Mouse (Mus musculus) liver, embryonic 11.5 days (tissue): ENCODE measurements at regions not wholly inside any gene's neighbourhood (a gene's known extent, or its start where the extent isn't known, plus 50 kb on each side); places are given as distances from the start of the nearest gene placed in this dataset.
"Not testable (repeated sequence)": the region's sequence is repeated elsewhere in the genome, so short reads cannot be mapped to it uniquely, and the experiment has no call there.

ENCODE experiments used
- ATAC-seq: fragments of 200-750 bp; cut with Nextera tagmentation; replicated peaks from 2 replicates; pipeline ENCODE4 v1.8.0; 2017; ENCODE audit warnings: moderate number of reproducible peaks, mild to moderate bottlenecking, moderate TSS enrichment, moderate library complexity; ENCODE audit not compliant: low FRiP score
- DNase-seq: peaks from one replicate; pipeline ENCODE4 v3.0.0-alpha.2; 2017; ENCODE audit warnings: low spot score
- H3K27ac ChIP-seq: fragments of 300-500 bp; sonication (generic); 2 replicates; pipeline ENCODE4 v1.5.1; 2014; ENCODE audit warnings: mild to moderate bottlenecking, low read depth, low read length, control low read depth
- H3K27me3 ChIP-seq: fragments of 300-500 bp; sonication (generic); replicated peaks from 2 replicates; pipeline ENCODE4 v1.6.1; 2014; ENCODE audit warnings: low read length, mixed read lengths; ENCODE audit not compliant: control insufficient read depth, insufficient read depth
- H3K36me3 ChIP-seq: fragments of 300-500 bp; sonication (generic); 2 replicates; pipeline ENCODE4 v1.6.1; 2014; ENCODE audit warnings: mild to moderate bottlenecking, low read length, moderate library complexity, mixed read lengths; ENCODE audit not compliant: control insufficient read depth, insufficient read depth
- H3K4me1 ChIP-seq: fragments of 300-500 bp; sonication (generic); replicated peaks from 2 replicates; pipeline ENCODE4 v1.6.1; 2014; ENCODE audit warnings: low read length, mixed read lengths; ENCODE audit not compliant: control insufficient read depth, insufficient read depth
- H3K4me2 ChIP-seq: fragments of 300-500 bp; sonication (generic); 2 replicates; pipeline ENCODE4 v1.6.1; 2014; ENCODE audit warnings: mild to moderate bottlenecking, control low read depth, moderate library complexity
- H3K4me3 ChIP-seq: fragments of 300-500 bp; sonication (generic); 2 replicates; pipeline ENCODE4 v1.5.1; 2014; ENCODE audit warnings: low read depth, low read length, control low read depth
- H3K9ac ChIP-seq: fragments of 300-500 bp; sonication (generic); 2 replicates; pipeline ENCODE4 v1.6.1; 2014; ENCODE audit warnings: low read depth, low read length, control low read depth
- H3K9me3 ChIP-seq: fragments of 300-500 bp; sonication (generic); 2 replicates; pipeline ENCODE4 v1.6.1; 2016; ENCODE audit warnings: low read length, inconsistent platforms, mixed read lengths; ENCODE audit not compliant: control insufficient read depth
- WGBS: fragments of 180-500 bp; shearing (Covaris S2); extraction: QIAGEN DNeasy Blood & Tissue Kit; methylation state at CpG from one replicate; pipeline ENCODE4 v1.1.7; 2014; 5-methylcytosine and 5-hydroxymethylcytosine counted together

- not testable (repeated sequence) for H3K27ac ChIP-seq, H3K9me3 ChIP-seq, DNase-seq, H3K4me3 ChIP-seq, H3K4me1 ChIP-seq, H3K9ac ChIP-seq, H3K36me3 ChIP-seq, ATAC-seq, H3K27me3 ChIP-seq, H3K4me2 ChIP-seq
- WGBS, result 69% methylated on average over 5 of the region's 5 CpGs
These were observed 120.6 kb upstream of the Kctd3 start for GRCm38 (mm10) chr1:189128246-189128645.

DNA sequence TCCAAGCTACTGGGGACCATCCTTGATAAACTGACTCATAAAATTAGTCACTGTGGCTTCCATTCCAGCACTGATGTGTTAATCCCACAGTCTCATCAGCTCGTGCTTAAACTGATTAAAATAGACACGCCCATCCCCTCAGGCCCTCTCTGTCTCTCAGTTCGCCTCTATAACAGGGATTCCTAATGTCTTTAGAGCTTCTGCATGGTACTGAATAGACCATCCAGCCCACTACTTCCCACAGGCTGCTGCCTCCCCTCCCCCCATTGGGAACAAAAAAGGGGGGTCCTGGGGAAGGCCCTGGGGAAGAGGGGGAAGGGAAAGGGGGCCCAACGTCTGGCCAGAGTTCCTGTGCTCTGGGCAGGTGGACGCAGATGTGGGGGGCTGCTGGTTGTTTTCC is 119.7 kb upstream of the Kctd3 start:
- ATAC-seq (no peak), DNase-seq (no peak)
- Histone ChIP-seq H3K4me3 (no peak overlapping the region), H3K9me3 (no peaks in the 10 kb centered on the region), H3K36me3 (no peaks in the 10 kb centered on the region), H3K4me2 (no peak overlapping the region), H3K4me1 (no peaks in the 10 kb centered on the region), H3K27me3 (no peaks in the 10 kb centered on the region), H3K27ac (no peak overlapping the region), H3K9ac (no peak overlapping the region)
- 59% methylated on average over 5 of the region's 5 CpGs for WGBS

DNA sequence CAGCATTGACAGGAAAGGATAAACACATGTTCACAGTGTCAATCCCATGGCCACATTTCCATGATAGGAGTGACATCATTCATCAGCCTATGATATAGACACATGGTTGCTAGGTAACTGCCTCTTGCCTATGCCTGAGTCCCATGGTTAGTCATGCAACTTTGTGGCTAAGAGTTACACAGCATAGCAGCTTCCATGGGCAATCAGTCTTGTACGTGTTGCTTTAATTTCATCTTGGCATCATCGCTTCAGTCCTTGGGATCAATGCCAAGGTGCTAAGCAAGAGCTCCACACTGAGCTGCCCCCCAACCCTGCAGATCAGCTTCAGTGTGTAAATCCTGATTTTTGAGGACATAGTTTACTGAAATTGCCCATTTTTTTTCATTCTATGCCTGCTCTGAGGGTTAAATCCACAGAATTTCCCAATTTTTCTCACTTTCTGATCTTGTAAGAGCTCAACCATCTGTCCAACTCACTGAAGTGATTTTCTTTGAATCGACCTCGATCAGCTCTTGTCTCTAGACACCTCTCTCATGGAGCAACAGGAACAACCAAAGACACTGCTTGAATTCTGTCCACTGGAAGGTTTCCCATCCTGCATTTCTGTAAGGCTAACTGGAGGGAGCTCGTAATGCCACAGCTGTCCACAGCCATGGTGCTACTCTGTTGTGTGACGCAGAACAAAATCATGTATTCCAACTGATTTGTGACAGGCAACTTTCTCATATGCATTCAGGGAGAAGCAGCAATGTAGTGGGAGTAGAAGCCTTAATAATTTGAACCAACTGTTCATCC is 112.5 kb upstream of the Kctd3 start:
- Histone ChIP-seq H3K27me3 (no peaks in the 10 kb centered on the region), H3K4me2 (no peak overlapping the region), H3K4me1 (no peaks in the 10 kb centered on the region), H3K9me3 (no peaks in the 10 kb centered on the region), H3K27ac (no peak overlapping the region), H3K9ac (no peak overlapping the region), H3K36me3 (no peaks in the 10 kb centered on the region), H3K4me3 (no peak overlapping the region)
- 90% methylated on average over 6 of the region's 6 CpGs for WGBS
- DNase-seq, result no peak
- ATAC-seq, result no peak

GRCm38 (mm10) chr1:189119005-189119404 is 111.4 kb upstream of the Kctd3 start:
- not testable (repeated sequence) for H3K4me3 ChIP-seq, H3K9me3 ChIP-seq, ATAC-seq, H3K9ac ChIP-seq, H3K4me2 ChIP-seq, H3K27me3 ChIP-seq, H3K27ac ChIP-seq, H3K36me3 ChIP-seq, DNase-seq, H3K4me1 ChIP-seq
- 61% methylated on average over 1 of the region's 1 CpGs for WGBS

DNA sequence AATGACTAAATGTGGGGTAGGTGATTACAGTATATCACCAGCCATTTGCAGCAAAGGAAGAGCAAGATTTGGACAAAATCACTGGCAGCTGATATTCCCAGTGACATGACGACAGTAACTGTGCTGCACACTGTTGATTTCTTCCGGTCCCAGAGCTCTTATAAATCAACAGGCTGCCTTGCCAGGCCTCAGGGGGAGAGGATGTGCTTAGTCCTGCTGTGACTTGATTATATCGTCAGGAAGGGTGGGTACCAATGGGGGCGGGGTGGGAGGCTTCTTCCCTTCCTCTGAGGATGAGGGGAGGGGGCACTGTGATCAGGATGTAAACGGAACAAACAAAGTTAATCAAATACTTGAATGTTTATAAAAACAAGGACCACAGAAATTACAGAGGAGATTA is 110.9 kb upstream of the Kctd3 start:
- no peak overlapping the region for H3K4me3 ChIP-seq
- no peaks in the 10 kb centered on the region for H3K4me1 ChIP-seq
- H3K27ac ChIP-seq, result no peak overlapping the region
- H3K9ac ChIP-seq, result no peak overlapping the region
- no peak for DNase-seq
- no peaks in the 10 kb centered on the region for H3K36me3 ChIP-seq
- H3K9me3 ChIP-seq, result no peaks in the 10 kb centered on the region
- no peak for ATAC-seq
- 25% methylated on average over 5 of the region's 5 CpGs for WGBS
- no peak overlapping the region for H3K4me2 ChIP-seq
- H3K27me3 ChIP-seq, result no peaks in the 10 kb centered on the region

- Histone ChIP-seq H3K27me3 (no peaks in the 10 kb centered on the region), H3K9ac (no peak overlapping the region), H3K9me3 (no peaks in the 10 kb centered on the region), H3K4me2 (no peak overlapping the region), H3K27ac (no peak overlapping the region), H3K36me3 (no peaks in the 10 kb centered on the region), H3K4me3 (no peak overlapping the region), H3K4me1 (no peaks in the 10 kb centered on the region)
- ATAC-seq (no peak), DNase-seq (no peak)
- 80% methylated on average over 8 of the region's 8 CpGs for WGBS
These were observed 108.3 kb upstream of the Kctd3 start for GRCm38 (mm10) chr1:189115914-189116313.

GRCm38 (mm10) chr1:189115279-189115678 is 107.6 kb upstream of the Kctd3 start:
- Histone ChIP-seq H3K9ac (no peak overlapping the region), H3K4me3 (no peak overlapping the region), H3K27ac (no peak overlapping the region), H3K4me2 (no peak overlapping the region), H3K9me3 (no peaks in the 10 kb centered on the region), H3K4me1 (no peaks in the 10 kb centered on the region), H3K27me3 (no peaks in the 10 kb centered on the region), H3K36me3 (no peaks in the 10 kb centered on the region)
- no peak for ATAC-seq
- no peak for DNase-seq
- WGBS, result 93% methylated on average over 1 of the region's 1 CpGs

DNA sequence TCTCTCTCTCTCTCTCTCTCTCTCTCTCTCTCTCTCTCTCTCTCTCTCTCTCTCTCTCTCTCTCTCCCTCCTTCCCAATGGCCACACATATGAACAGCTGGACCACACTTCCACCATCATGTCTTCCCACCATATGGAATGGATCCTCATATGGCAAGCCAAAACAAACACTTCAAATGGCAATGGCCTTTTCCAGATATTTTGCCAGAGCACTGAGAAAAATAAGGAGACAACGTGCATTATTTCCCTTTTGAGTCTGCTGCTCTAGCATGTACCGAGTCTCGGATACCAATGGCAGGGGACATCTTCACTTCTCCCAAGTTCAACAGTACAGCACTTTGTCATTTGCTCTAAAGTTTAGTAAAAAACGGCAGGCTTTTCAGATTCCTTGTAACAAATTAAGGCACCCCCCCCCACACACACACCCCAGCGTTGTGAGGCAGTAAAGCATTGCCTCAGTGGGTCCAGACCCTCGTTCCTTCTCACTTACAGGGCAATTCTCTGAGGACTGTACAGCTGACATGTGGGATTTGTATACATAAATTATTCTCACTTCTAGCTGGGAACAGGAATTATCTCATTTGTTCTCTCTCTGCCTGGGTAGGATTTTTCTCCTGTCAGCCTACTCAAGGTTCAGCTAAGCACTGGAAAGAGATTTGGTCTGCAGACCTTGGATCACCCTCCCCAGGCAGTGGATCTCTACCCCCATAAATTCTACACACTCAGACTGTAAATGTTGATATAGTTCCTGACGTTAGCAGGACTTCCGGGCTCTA is 100.8 kb upstream of the Kctd3 start:
- WGBS, result 67% methylated on average over 8 of the region's 8 CpGs
- Histone ChIP-seq H3K4me3 (no peak overlapping the region), H3K36me3 (no peaks in the 10 kb centered on the region), H3K9ac (no peak overlapping the region), H3K27ac (no peak overlapping the region), H3K4me2 (no peak overlapping the region), H3K4me1 (no peaks in the 10 kb centered on the region), H3K9me3 (no peaks in the 10 kb centered on the region), H3K27me3 (no peaks in the 10 kb centered on the region)
- DNase-seq (no peak), ATAC-seq (no peak)

DNA sequence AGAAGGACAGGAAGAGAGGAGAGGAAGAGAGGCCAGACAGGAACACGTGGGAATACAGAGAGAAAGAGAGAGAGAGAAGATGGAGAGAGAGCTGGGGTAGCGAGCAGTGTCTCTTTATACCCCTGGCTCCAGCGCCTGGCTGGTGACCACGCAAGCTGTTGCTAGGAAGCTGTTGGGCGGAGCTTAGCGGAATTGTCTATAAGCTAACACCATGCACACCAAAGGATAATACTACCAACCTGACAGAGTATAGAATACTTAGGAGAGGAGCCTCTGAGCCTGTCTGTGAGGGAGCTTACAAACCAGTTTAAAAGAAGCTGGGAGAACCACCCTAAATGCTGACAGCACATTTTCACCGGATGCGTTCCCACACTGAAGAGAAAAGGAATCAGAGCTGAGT is 100.2 kb upstream of the Kctd3 start:
- H3K36me3 ChIP-seq, result no peaks in the 10 kb centered on the region
- ATAC-seq (no peak), DNase-seq (no peak)
- no peak overlapping the region for H3K4me2 ChIP-seq
- H3K9me3 ChIP-seq, result no peaks in the 10 kb centered on the region
- H3K9ac ChIP-seq, result no peak overlapping the region
- no peaks in the 10 kb centered on the region for H3K27me3 ChIP-seq
- H3K4me3 ChIP-seq, result no peak overlapping the region
- no peaks in the 10 kb centered on the region for H3K4me1 ChIP-seq
- WGBS, result 67% methylated on average over 8 of the region's 8 CpGs
- no peak overlapping the region for H3K27ac ChIP-seq
